Mouse (Mus musculus): Measurements from ENCODE around the gene Klhl42. TPM values are rescaled to one million over a fixed set of nuclear protein-coding genes. Genes with fewer than 3 reads are reported as not detected.

Gene Klhl42
- total and polyA plus RNA-seq, 2 experiments from 2014 or later = 6.0 to 27.8 TPM

DNA sequence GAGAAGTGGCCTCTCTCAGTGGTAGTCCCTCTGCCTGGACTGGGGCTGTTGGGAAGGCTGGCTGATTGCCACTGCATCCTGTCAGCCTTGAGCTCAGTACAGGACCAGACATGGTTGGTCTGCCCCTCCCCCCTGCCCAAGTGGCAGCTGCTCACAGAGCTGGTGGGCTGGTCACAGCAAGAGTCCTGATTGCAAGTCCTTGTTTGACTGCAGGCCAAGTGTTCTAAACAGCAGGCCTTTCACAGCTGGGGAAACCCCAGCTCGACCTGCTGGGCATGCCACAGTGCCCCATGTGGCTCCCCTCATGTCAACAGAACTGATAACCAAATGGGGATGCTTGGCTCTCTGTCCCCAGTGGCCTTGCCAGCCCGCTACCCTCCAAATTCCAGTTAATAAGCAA lies 54.1 kb downstream of the Klhl42 start:
- ATAC-seq = peak; percentile 95
- no peaks in the 10 kb centered on the region for H3K4me1 ChIP-seq (ENCODE audit: insufficient read depth)
- peak; percentile 71 for DNase-seq
- no peaks in the 10 kb centered on the region for H3K27me3 ChIP-seq (ENCODE audit: insufficient read depth, low read length)
- no peaks in the 10 kb centered on the region for H3K9me3 ChIP-seq (ENCODE audit: low read length)
- H3K36me3 ChIP-seq (ENCODE audit: insufficient read depth) = no peaks in the 10 kb centered on the region
- 16% methylated on average over 2 of the region's 2 CpGs for WGBS
- no peak overlapping the region for H3K27ac ChIP-seq (ENCODE audit: low read depth, low read length)
- no peak for TF ChIP-seq CTCF (IDR thresholded peaks at IDR 0.05; ENCODE audit: low read depth)
- no peak overlapping the region for H3K4me3 ChIP-seq (ENCODE audit: low read depth, low read length)
- H3K4me2 ChIP-seq (ENCODE audit: low read depth) = no peak overlapping the region
- no peak overlapping the region for H3K9ac ChIP-seq

GRCm38 (mm10) chr6:147145753-147146152 lies 54.6 kb downstream of the Klhl42 start:
- Histone ChIP-seq H3K4me3 (ENCODE audit: low read depth, low read length) (no peak overlapping the region), H3K36me3 (ENCODE audit: insufficient read depth) (no peaks in the 10 kb centered on the region), H3K9ac (no peak overlapping the region), H3K9me3 (ENCODE audit: low read length) (no peaks in the 10 kb centered on the region), H3K4me2 (ENCODE audit: low read depth) (no peak overlapping the region), H3K4me1 (ENCODE audit: insufficient read depth) (no peaks in the 10 kb centered on the region), H3K27ac (ENCODE audit: low read depth, low read length) (no peak overlapping the region), H3K27me3 (ENCODE audit: insufficient read depth, low read length) (no peaks in the 10 kb centered on the region)
- 57% methylated on average over 10 of the region's 10 CpGs for WGBS
- no peak for ATAC-seq
- DNase-seq = no peak
- no peak for TF ChIP-seq CTCF (IDR thresholded peaks at IDR 0.05; ENCODE audit: low read depth)

GRCm38 (mm10) chr6:147151069-147151468 lies 59.9 kb downstream of the Klhl42 start:
- no peak overlapping the region for H3K9ac ChIP-seq
- no peaks in the 10 kb centered on the region for H3K4me1 ChIP-seq (ENCODE audit: insufficient read depth)
- ATAC-seq (no peak), DNase-seq (no peak)
- no peak overlapping the region for H3K27ac ChIP-seq (ENCODE audit: low read depth, low read length)
- 89% methylated on average over 6 of the region's 6 CpGs for WGBS
- no peak overlapping the region for H3K4me3 ChIP-seq (ENCODE audit: low read depth, low read length)
- no peak for TF ChIP-seq CTCF (IDR thresholded peaks at IDR 0.05; ENCODE audit: low read depth)
- no peaks in the 10 kb centered on the region for H3K27me3 ChIP-seq (ENCODE audit: insufficient read depth, low read length)
- H3K4me2 ChIP-seq (ENCODE audit: low read depth) = no peak overlapping the region
- H3K9me3 ChIP-seq (ENCODE audit: low read length) = no peaks in the 10 kb centered on the region
- H3K36me3 ChIP-seq (ENCODE audit: insufficient read depth) = no peaks in the 10 kb centered on the region

DNA sequence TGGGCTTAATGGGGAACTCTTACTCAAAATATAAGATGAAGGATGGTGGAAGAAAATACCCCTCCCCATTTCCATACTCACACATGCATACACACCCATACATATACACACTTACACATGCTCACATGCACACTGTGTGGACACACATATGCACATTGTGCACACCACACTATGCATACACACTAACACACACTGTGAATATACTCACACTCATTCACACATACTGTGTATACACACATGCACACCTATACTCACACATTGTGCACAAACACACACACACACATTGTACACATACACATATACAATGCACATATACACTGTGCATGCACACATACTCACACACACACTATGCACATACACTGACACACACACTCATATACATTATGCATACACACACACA lies 60.7 kb downstream of the Klhl42 start:
- Histone ChIP-seq H3K4me2 (ENCODE audit: low read depth) (no peak overlapping the region), H3K36me3 (ENCODE audit: insufficient read depth) (no peaks in the 10 kb centered on the region), H3K4me3 (ENCODE audit: low read depth, low read length) (no peak overlapping the region), H3K27me3 (ENCODE audit: insufficient read depth, low read length) (no peaks in the 10 kb centered on the region), H3K9ac (no peak overlapping the region), H3K4me1 (ENCODE audit: insufficient read depth) (no peaks in the 10 kb centered on the region), H3K27ac (ENCODE audit: low read depth, low read length) (no peak overlapping the region), H3K9me3 (ENCODE audit: low read length) (no peaks in the 10 kb centered on the region)
- no peak for DNase-seq
- TF ChIP-seq CTCF (IDR thresholded peaks at IDR 0.05; ENCODE audit: low read depth) = no peak
- ATAC-seq = no peak

GRCm38 (mm10) chr6:147155085-147155484 lies 63.9 kb downstream of the Klhl42 start:
- Histone ChIP-seq H3K27ac (ENCODE audit: low read depth, low read length) (no peak overlapping the region), H3K4me2 (ENCODE audit: low read depth) (no peak overlapping the region), H3K4me1 (ENCODE audit: insufficient read depth) (no peaks in the 10 kb centered on the region), H3K36me3 (ENCODE audit: insufficient read depth) (no peaks in the 10 kb centered on the region), H3K9ac (no peak overlapping the region), H3K27me3 (ENCODE audit: insufficient read depth, low read length) (no peaks in the 10 kb centered on the region), H3K4me3 (ENCODE audit: low read depth, low read length) (no peak overlapping the region), H3K9me3 (ENCODE audit: low read length) (no peaks in the 10 kb centered on the region)
- ATAC-seq (no peak), DNase-seq (no peak)
- WGBS = 89% methylated on average over 7 of the region's 7 CpGs
- TF ChIP-seq CTCF (IDR thresholded peaks at IDR 0.05; ENCODE audit: low read depth) = no peak

DNA sequence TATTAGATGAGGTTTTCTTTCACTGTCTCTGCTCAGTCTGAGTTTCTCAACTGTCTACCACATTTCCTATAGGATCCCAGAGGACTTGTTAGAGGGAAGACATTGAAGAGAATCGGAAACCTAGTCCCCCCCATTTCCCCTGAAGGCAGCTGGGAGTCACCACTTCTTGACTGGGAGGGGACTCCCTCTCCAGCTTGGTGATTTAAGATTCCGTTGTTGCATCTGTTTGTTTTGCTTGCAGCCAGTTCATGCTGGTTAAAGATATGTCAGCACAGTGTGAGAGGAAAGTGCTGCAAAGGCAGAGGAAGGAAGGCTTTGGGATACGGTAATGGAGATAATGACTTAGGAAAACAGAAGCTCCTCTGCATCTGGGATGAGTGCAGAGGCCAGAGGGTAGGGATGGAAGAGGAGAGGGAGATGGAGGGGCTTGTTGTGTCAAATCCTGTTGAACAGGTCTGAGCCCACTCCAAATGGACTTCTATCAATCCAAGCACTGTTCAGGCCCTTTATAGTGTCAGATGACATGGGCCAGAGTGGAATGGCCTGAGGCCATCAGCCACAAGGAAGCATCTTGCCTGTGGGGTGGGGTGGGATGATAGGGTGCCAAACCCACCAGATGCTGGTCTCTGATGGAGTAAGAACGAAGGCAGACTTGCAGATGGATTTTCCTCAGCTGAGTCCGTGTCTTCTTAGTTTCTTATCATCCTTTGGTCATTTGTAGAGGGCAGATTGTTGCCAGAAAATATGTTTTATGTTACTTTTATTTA lies 70.8 kb downstream of the Klhl42 start:
- Histone ChIP-seq H3K27ac (ENCODE audit: low read depth, low read length) (no peak overlapping the region), H3K9ac (no peak overlapping the region), H3K4me3 (ENCODE audit: low read depth, low read length) (no peak overlapping the region), H3K4me1 (ENCODE audit: insufficient read depth) (no peaks in the 10 kb centered on the region), H3K27me3 (ENCODE audit: insufficient read depth, low read length) (no peaks in the 10 kb centered on the region), H3K36me3 (ENCODE audit: insufficient read depth) (no peaks in the 10 kb centered on the region), H3K4me2 (ENCODE audit: low read depth) (no peak overlapping the region), H3K9me3 (ENCODE audit: low read length) (no peaks in the 10 kb centered on the region)
- DNase-seq (no peak), ATAC-seq (no peak)
- no peak for TF ChIP-seq CTCF (IDR thresholded peaks at IDR 0.05; ENCODE audit: low read depth)
- 72% methylated on average over 5 of the region's 5 CpGs for whole genome bisulfite sequencing

Other genes starting within 250 kb of the Klhl42 start
- not detected in 2 replicates for gene Smco2, start 241.3 kb upstream of the Klhl42 start, total RNA-seq (2014; rRNA removed)
- not detected in 2 replicates for gene Smco2, start 241.3 kb upstream of the Klhl42 start, polyA plus RNA-seq (2015; fragmentation: Nextera tagmentation; extraction: Ambion mirVana)
- 32.0 and 33.0 TPM in 2 replicates for gene Ppfibp1, start 202.9 kb upstream of the Klhl42 start, total RNA-seq (2014; rRNA removed)
- 15.6 and 23.8 TPM in 2 replicates for gene Ppfibp1, start 202.9 kb upstream of the Klhl42 start, polyA plus RNA-seq (2015; fragmentation: Nextera tagmentation; extraction: Ambion mirVana)
- not detected in 2 replicates for gene 1700034J05Rik, start 137.0 kb upstream of the Klhl42 start, total RNA-seq (2014; rRNA removed)
- not detected in 2 replicates for gene 1700034J05Rik, start 137.0 kb upstream of the Klhl42 start, polyA plus RNA-seq (2015; fragmentation: Nextera tagmentation; extraction: Ambion mirVana)
- gene Rep15, start 58.8 kb upstream of the Klhl42 start, total RNA-seq (2014; rRNA removed) = 1.0 and 1.1 TPM in 2 replicates
- gene Rep15, start 58.8 kb upstream of the Klhl42 start, polyA plus RNA-seq (2015; fragmentation: Nextera tagmentation; extraction: Ambion mirVana) = 0.35 and 0.74 TPM in 2 replicates
- 12.6 and 20.3 TPM in 2 replicates for gene Mrps35, start 48.6 kb upstream of the Klhl42 start, total RNA-seq (2014; rRNA removed)
- 82.6 and 83.2 TPM in 2 replicates for gene Mrps35, start 48.6 kb upstream of the Klhl42 start, polyA plus RNA-seq (2015; fragmentation: Nextera tagmentation; extraction: Ambion mirVana)
- 1.0 and 1.6 TPM in 2 replicates for gene Mansc4, start 4.3 kb upstream of the Klhl42 start, total RNA-seq (2014; rRNA removed)
- gene Mansc4, start 4.3 kb upstream of the Klhl42 start, polyA plus RNA-seq (2015; fragmentation: Nextera tagmentation; extraction: Ambion mirVana) = 0.79 and 1.6 TPM in 2 replicates
- gene Pthlh, start 172.8 kb downstream of the Klhl42 start, total RNA-seq (2014; rRNA removed) = 0.86 and 0.92 TPM in 2 replicates
- 1.4 and 2.9 TPM in 2 replicates for gene Pthlh, start 172.8 kb downstream of the Klhl42 start, polyA plus RNA-seq (2015; fragmentation: Nextera tagmentation; extraction: Ambion mirVana)